Mouse (Mus musculus) forebrain, embryonic 11.5 days (tissue): Measurements from ENCODE around the gene Itgb2l. TPM values are rescaled to one million over a fixed set of nuclear protein-coding genes. Genes with fewer than 3 reads are reported as not detected.

ENCODE experiments used
- ATAC-seq: fragments of 200-750 bp; cut with Nextera tagmentation; replicated peaks from 2 replicates; pipeline ENCODE4 v1.8.0; 2017; ENCODE audit warnings: moderate TSS enrichment; ENCODE audit not compliant: low FRiP score
- DNase-seq: peaks from one replicate; pipeline ENCODE4 v3.0.0-alpha.2; 2017; ENCODE audit warnings: low spot score
- H3K27ac ChIP-seq: fragments of 300-500 bp; sonication (generic); 2 replicates; pipeline ENCODE4 v1.5.1; 2014; ENCODE audit warnings: low read depth, low read length
- H3K27me3 ChIP-seq: fragments of 300-500 bp; sonication (generic); 2 replicates; pipeline ENCODE4 v1.6.1; 2014; ENCODE audit warnings: mild to moderate bottlenecking, low read length, mixed read lengths; ENCODE audit not compliant: control insufficient read depth, insufficient read depth
- H3K36me3 ChIP-seq: fragments of 300-500 bp; sonication (generic); 2 replicates; pipeline ENCODE4 v1.6.1; 2014; ENCODE audit warnings: mild to moderate bottlenecking, low read length, moderate library complexity, mixed read lengths; ENCODE audit not compliant: control insufficient read depth, insufficient read depth
- H3K4me1 ChIP-seq: fragments of 300-500 bp; sonication (generic); replicated peaks from 2 replicates; pipeline ENCODE4 v1.6.1; 2014; ENCODE audit warnings: low read length, mixed read lengths; ENCODE audit not compliant: control insufficient read depth, insufficient read depth
- H3K4me2 ChIP-seq: fragments of 300-500 bp; sonication (generic); 2 replicates; pipeline ENCODE4 v1.6.1; 2014; ENCODE audit warnings: low read depth, mild to moderate bottlenecking, low read length, moderate library complexity, mixed read lengths; ENCODE audit not compliant: severe bottlenecking
- H3K4me3 ChIP-seq: fragments of 300-500 bp; sonication (generic); 2 replicates; pipeline ENCODE4 v1.5.1; 2014; ENCODE audit warnings: low read depth, low read length
- H3K9ac ChIP-seq: fragments of 300-500 bp; sonication (generic); 2 replicates; pipeline ENCODE4 v1.6.1; 2014; ENCODE audit warnings: low read length
- H3K9me3 ChIP-seq: fragments of 300-500 bp; sonication (generic); 2 replicates; pipeline ENCODE4 v1.6.1; 2016; ENCODE audit warnings: low read length, mixed read lengths; ENCODE audit not compliant: control insufficient read depth
- WGBS: fragments of 180-500 bp; shearing (Covaris S2); extraction: QIAGEN DNeasy Blood & Tissue Kit; methylation state at CpG from one replicate; pipeline ENCODE4 v1.1.7; 2014; 5-methylcytosine and 5-hydroxymethylcytosine counted together
- polyA plus RNA-seq: library from polyadenylated mRNA; unstranded; fragments of >200 nt; fragmentation: Nextera tagmentation; extraction: Ambion mirVana; gene quantifications from 2 replicates; pipeline ENCODE4 v1.2.1, GENCODE M21; 2014

The Itgb2l gene
- polyA plus RNA-seq = not detected in 2 replicates

GRCm38 (mm10) chr16:96443468-96443867, at the start of gene Itgb2l:
TSS of gene Itgb2l (minus strand) at chr16:96443619.
- ATAC-seq = no peak
- no peak within 1 kb of the TSS for H3K4me2 ChIP-seq

GRCm38 (mm10) chr16:96491530-96491929, 48.1 kb upstream of the Itgb2l start:
- H3K4me2 ChIP-seq = no peak overlapping the region
- H3K4me1 ChIP-seq = no peaks in the 10 kb centered on the region
- WGBS = 84% methylated on average over 3 of the region's 3 CpGs
- H3K4me3 ChIP-seq = no peak overlapping the region
- DNase-seq (no peak), ATAC-seq (no peak)
- no peak overlapping the region for H3K9ac ChIP-seq
- no peaks in the 10 kb centered on the region for H3K36me3 ChIP-seq
- no peaks in the 10 kb centered on the region for H3K27me3 ChIP-seq
- H3K27ac ChIP-seq = no peak overlapping the region
- H3K9me3 ChIP-seq = no peaks in the 10 kb centered on the region

More at GRCm38 (mm10) chr16:96443468-96443867, at the start of gene Itgb2l:
- 82% methylated on average over 2 of the region's 2 CpGs for WGBS
- H3K9ac ChIP-seq = no peak within 1 kb of the TSS
- H3K9me3 ChIP-seq = no peaks in the 10 kb centered on the region
- no peaks in the 10 kb centered on the region for H3K4me1 ChIP-seq
- no peak within 1 kb of the TSS for H3K27ac ChIP-seq
- H3K27me3 ChIP-seq = no peaks in the 10 kb centered on the region
- DNase-seq = no peak
- H3K36me3 ChIP-seq = no peaks in the 10 kb centered on the region
- no peak within 1 kb of the TSS for H3K4me3 ChIP-seq

- Histone ChIP-seq H3K4me3 (no peak overlapping the region), H3K4me2 (no peak overlapping the region), H3K27me3 (no peaks in the 10 kb centered on the region), H3K9ac (no peak overlapping the region), H3K27ac (no peak overlapping the region), H3K9me3 (no peaks in the 10 kb centered on the region), H3K36me3 (no peaks in the 10 kb centered on the region), H3K4me1 (no peaks in the 10 kb centered on the region)
- 89% methylated on average over 5 of the region's 5 CpGs for WGBS
- no peak for ATAC-seq
- no peak for DNase-seq
Observed at GRCm38 (mm10) chr16:96488038-96488437, 44.6 kb upstream of the Itgb2l start.

- Histone ChIP-seq H3K36me3 (no peaks in the 10 kb centered on the region), H3K9ac (no peak overlapping the region), H3K27me3 (no peaks in the 10 kb centered on the region), H3K4me3 (no peak overlapping the region), H3K9me3 (no peaks in the 10 kb centered on the region), H3K4me1 (no peaks in the 10 kb centered on the region), H3K4me2 (no peak overlapping the region), H3K27ac (no peak overlapping the region)
- DNase-seq (no peak), ATAC-seq (no peak)
- 77% methylated on average over 11 of the region's 11 CpGs for WGBS
Observed at GRCm38 (mm10) chr16:96487007-96487684, 43.7 kb upstream of the Itgb2l start.

GRCm38 (mm10) chr16:96481791-96482190, 38.4 kb upstream of the Itgb2l start:
- no peaks in the 10 kb centered on the region for H3K36me3 ChIP-seq
- H3K9me3 ChIP-seq = no peaks in the 10 kb centered on the region

GRCm38 (mm10) chr16:96474185-96474584, 30.8 kb upstream of the Itgb2l start:
- Histone ChIP-seq H3K36me3 (no peaks in the 10 kb centered on the region), H3K9ac (no peak overlapping the region), H3K27ac (no peak overlapping the region), H3K4me1 (no peaks in the 10 kb centered on the region), H3K27me3 (no peaks in the 10 kb centered on the region), H3K4me3 (no peak overlapping the region), H3K9me3 (no peaks in the 10 kb centered on the region), H3K4me2 (no peak overlapping the region)
- DNase-seq (no peak), ATAC-seq (no peak)
- WGBS = 82% methylated on average over 3 of the region's 3 CpGs

More at GRCm38 (mm10) chr16:96481791-96482190, 38.4 kb upstream of the Itgb2l start:
- no peak overlapping the region for H3K27ac ChIP-seq
- H3K9ac ChIP-seq = no peak overlapping the region
- H3K4me1 ChIP-seq = no peaks in the 10 kb centered on the region
- DNase-seq (no peak), ATAC-seq (no peak)
- H3K4me2 ChIP-seq = no peak overlapping the region
- WGBS = 87% methylated on average over 4 of the region's 4 CpGs
- H3K27me3 ChIP-seq = no peaks in the 10 kb centered on the region
- no peak overlapping the region for H3K4me3 ChIP-seq

GRCm38 (mm10) chr16:96472816-96473215, 29.4 kb upstream of the Itgb2l start:
- H3K9ac ChIP-seq = no peak overlapping the region
- no peaks in the 10 kb centered on the region for H3K36me3 ChIP-seq
- no peaks in the 10 kb centered on the region for H3K27me3 ChIP-seq
- WGBS = 71% methylated on average over 7 of the region's 7 CpGs
- H3K4me1 ChIP-seq = no peaks in the 10 kb centered on the region
- H3K9me3 ChIP-seq = no peaks in the 10 kb centered on the region
- no peak overlapping the region for H3K27ac ChIP-seq
- H3K4me2 ChIP-seq = no peak overlapping the region
- no peak overlapping the region for H3K4me3 ChIP-seq
- ATAC-seq (no peak), DNase-seq (no peak)

- H3K4me1 ChIP-seq = no peaks in the 10 kb centered on the region
- no peaks in the 10 kb centered on the region for H3K9me3 ChIP-seq
- H3K27ac ChIP-seq = no peak overlapping the region
- no peak overlapping the region for H3K9ac ChIP-seq
- H3K36me3 ChIP-seq = no peaks in the 10 kb centered on the region
- no peak overlapping the region for H3K4me2 ChIP-seq
- H3K27me3 ChIP-seq = no peaks in the 10 kb centered on the region
- 39% methylated on average over 5 of the region's 5 CpGs for WGBS
- DNase-seq = no peak
- no peak overlapping the region for H3K4me3 ChIP-seq
- ATAC-seq = no peak
Observed at GRCm38 (mm10) chr16:96472361-96472760, 28.9 kb upstream of the Itgb2l start.

- DNase-seq (no peak), ATAC-seq (no peak)
- no peak overlapping the region for H3K4me2 ChIP-seq
- H3K9ac ChIP-seq = no peak overlapping the region
- no peak overlapping the region for H3K27ac ChIP-seq
- no peak overlapping the region for H3K4me3 ChIP-seq
- no peaks in the 10 kb centered on the region for H3K4me1 ChIP-seq
- H3K36me3 ChIP-seq = no peaks in the 10 kb centered on the region
- H3K27me3 ChIP-seq = no peaks in the 10 kb centered on the region
- 53% methylated on average over 4 of the region's 4 CpGs for WGBS
- no peaks in the 10 kb centered on the region for H3K9me3 ChIP-seq
Observed at GRCm38 (mm10) chr16:96469640-96470039, 26.2 kb upstream of the Itgb2l start.
